Mouse (Mus musculus) liver, adult (tissue): ENCODE results near the gene Ubac1.

ENCODE experiments used
- GATA4 ChIP-seq: IDR thresholded peaks from 2 replicates; pipeline ENCODE4 v1.6.1; 2014; ENCODE audit warnings: mild to moderate bottlenecking, low read length; ENCODE audit not compliant: insufficient replicate concordance

Gene Ubac1

GRCm38 (mm10) chr2:26021561-26022257 is at the start of gene Ubac1:
TSS of gene Ubac1 (minus strand) at chr2:26021747.
- no peak for TF ChIP-seq GATA4

GRCm38 (mm10) chr2:26068592-26068991 is 47.0 kb upstream of the Ubac1 start:
- no peak for TF ChIP-seq GATA4

- TF ChIP-seq GATA4, result no peak
Measured at GRCm38 (mm10) chr2:26068175-26068574, 46.6 kb upstream of the Ubac1 start.

GRCm38 (mm10) chr2:26066527-26066926 is 45.0 kb upstream of the Ubac1 start:
- TF ChIP-seq GATA4, result no peak

- no peak for TF ChIP-seq GATA4
Measured at GRCm38 (mm10) chr2:26062742-26063427, 41.3 kb upstream of the Ubac1 start.

GRCm38 (mm10) chr2:26062241-26062640 is 40.7 kb upstream of the Ubac1 start:
- TF ChIP-seq GATA4, result no peak

DNA sequence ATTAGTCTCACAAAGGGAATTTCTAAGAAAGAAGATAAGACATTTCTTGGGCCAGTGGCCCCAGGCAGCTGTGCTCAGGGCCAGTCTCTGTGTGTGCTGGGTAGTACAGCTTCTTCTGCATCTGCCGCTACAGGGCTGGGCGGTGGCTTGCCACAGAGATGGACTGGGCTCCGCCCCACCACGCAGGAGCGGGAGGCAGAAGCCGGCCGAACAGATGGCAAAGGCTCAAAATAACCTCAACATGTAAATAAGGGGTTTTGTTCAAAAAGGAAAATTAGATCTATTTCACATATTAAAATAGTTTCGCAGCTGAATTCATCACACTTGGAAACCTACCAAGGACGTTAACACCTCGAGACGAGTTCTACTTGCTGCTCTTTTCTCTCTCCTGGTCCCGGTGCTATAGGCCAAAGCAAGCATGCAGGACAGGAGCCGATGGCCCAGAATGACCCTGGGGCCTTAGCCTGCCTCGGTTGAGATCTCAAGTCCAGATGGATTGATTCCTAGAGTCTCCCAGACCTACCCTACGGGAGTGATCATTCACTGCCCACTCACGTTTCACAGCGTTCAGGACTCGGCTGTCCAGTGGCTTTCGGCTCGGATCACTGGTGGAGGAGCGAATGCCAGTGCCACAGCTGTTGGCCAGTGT is 39.6 kb upstream of the Ubac1 start:
- no peak for TF ChIP-seq GATA4

GRCm38 (mm10) chr2:26057053-26057452 is 35.5 kb upstream of the Ubac1 start:
- TF ChIP-seq GATA4, result no peak

DNA sequence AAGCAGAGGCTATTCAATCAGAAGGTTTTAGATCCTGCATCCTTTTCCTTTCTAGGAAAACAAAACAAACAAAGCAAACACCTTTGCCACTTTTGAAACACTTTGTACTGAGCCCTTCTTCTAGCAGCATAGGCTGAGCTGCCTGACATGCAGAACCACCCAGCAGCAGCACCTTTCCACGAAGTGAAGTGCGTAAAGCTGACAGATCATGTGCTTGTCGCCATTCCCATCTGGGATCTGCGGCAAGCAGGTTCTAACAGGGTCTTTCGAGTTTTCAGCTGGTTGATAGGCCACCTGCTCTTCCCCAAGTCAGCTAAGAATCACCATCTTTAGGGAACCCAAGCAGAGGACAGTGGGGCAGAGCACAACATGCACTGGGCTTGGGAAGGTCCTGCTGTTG is 34.7 kb upstream of the Ubac1 start:
- no peak for TF ChIP-seq GATA4

DNA sequence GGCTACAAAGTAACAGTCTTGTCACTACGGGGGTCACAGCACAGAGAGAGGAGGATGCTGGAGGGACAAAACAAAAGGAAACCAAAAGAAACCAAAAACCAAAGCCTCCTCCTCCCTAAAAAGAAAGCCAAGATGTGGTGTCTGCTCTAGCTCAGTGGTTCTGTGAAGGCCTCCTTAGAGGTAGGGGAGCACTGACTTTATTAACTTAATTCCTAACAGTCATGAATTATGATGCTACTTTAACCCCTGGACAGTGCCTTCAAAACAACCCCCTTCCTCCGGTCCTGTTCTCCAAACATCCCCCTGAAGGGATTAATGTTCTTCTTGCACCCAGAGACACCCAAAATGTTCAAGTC is 34.2 kb upstream of the Ubac1 start:
- no peak for TF ChIP-seq GATA4

GRCm38 (mm10) chr2:26055046-26055746 is 33.6 kb upstream of the Ubac1 start:
- TF ChIP-seq GATA4, result no peak

DNA sequence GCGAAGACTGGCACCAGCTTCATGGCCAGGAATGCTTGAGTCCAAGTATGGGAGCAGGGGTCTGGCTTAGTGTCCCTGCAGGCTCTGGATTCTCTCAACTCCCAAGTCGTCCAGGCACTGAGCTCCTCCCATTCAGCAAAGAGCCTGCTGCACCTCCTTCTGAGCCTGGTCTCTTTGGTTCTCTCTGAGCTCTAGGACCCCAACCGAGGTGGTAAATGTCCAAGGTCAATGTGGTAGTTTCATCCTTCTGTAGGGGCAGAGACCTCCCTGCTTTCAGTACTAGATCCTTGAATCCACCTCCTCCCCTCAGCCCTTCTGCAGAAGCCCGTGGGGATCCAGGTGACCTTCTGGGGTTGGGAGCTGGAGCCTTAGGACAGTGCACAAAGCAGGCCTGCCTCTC is 31.3 kb upstream of the Ubac1 start:
- no peak for TF ChIP-seq GATA4

GRCm38 (mm10) chr2:26048816-26049215 is 27.3 kb upstream of the Ubac1 start:
- TF ChIP-seq GATA4, result no peak

GRCm38 (mm10) chr2:26044216-26044615 is 22.7 kb upstream of the Ubac1 start:
- TF ChIP-seq GATA4, result no peak

GRCm38 (mm10) chr2:26042603-26043002 is 21.1 kb upstream of the Ubac1 start:
- TF ChIP-seq GATA4, result no peak
